Mouse (Mus musculus) olfactory bulb, adult 2 months (tissue): ENCODE results near the gene Mdga2. TPM values are rescaled to one million over a fixed set of nuclear protein-coding genes. Genes with fewer than 3 reads are reported as not detected.

Experiments
- H3K27ac ChIP-seq: fragments of 200-500 bp; 2 replicates; pipeline ENCODE4 v1.5.1; 2012; ENCODE audit warnings: low read depth, low read length; ENCODE audit not compliant: insufficient read depth
- H3K4me1 ChIP-seq: fragments of 200-500 bp; 2 replicates; pipeline ENCODE4 v1.6.1; 2012; ENCODE audit warnings: low read length; ENCODE audit not compliant: control insufficient read depth, insufficient read depth
- H3K4me3 ChIP-seq: fragments of 200-500 bp; 2 replicates; pipeline ENCODE4 v1.5.1; 2012; ENCODE audit warnings: mild to moderate bottlenecking, low read depth, low read length, moderate library complexity; ENCODE audit not compliant: insufficient read depth
- CTCF ChIP-seq: fragments of 200-500 bp; IDR thresholded peaks from 2 replicates; pipeline ENCODE4 v1.5.1; 2012; ENCODE audit warnings: low read depth, mild to moderate bottlenecking, low read length, moderate library complexity; ENCODE audit not compliant: insufficient read depth
- POLR2A ChIP-seq: fragments of 200-500 bp; IDR thresholded peaks from 2 replicates; pipeline ENCODE4 v1.6.1; 2012; ENCODE audit warnings: mild to moderate bottlenecking, low read depth, low read length, moderate library complexity; ENCODE audit not compliant: insufficient read depth
- WGBS: fragments of 180-500 bp; shearing (Covaris S2); methylation state at CpG from one replicate; pipeline ENCODE4 v1.1.7; 2018; 5-methylcytosine and 5-hydroxymethylcytosine counted together
- polyA plus RNA-seq: library from polyadenylated mRNA; stranded (reverse); fragments of >200 nt; gene quantifications from 2 replicates; pipeline ENCODE4 v1.2.4, GENCODE M21; 2012; ENCODE audit warnings: low replicate concordance; ENCODE audit not compliant: missing spikeins, insufficient read depth, insufficient read length

Mdga2 gene
- polyA plus RNA-seq, 1 experiment: not detected

- no peak for TF ChIP-seq POLR2A
- WGBS: 39% methylated on average over 8 of the region's 8 CpGs
- H3K27ac ChIP-seq: no peak overlapping the region
- no peak overlapping the region for H3K4me3 ChIP-seq
- H3K4me1 ChIP-seq: no peaks in the 10 kb centered on the region
Measured at GRCm38 (mm10) chr12:66470243-66470863, 752.0 kb downstream of the Mdga2 start.

- TF ChIP-seq POLR2A (no peak), CTCF (no peak)
- Histone ChIP-seq H3K27ac (no peak overlapping the region), H3K4me3 (no peak overlapping the region), H3K4me1 (no peaks in the 10 kb centered on the region)
- WGBS: 96% methylated on average over 3 of the region's 3 CpGs
Measured at GRCm38 (mm10) chr12:66465516-66465915, 756.8 kb downstream of the Mdga2 start.

GRCm38 (mm10) chr12:66443340-66443739 lies 779.0 kb downstream of the Mdga2 start:
- WGBS: 77% methylated on average over 2 of the region's 2 CpGs
- Histone ChIP-seq H3K4me1 (no peaks in the 10 kb centered on the region), H3K4me3 (no peak overlapping the region), H3K27ac (no peak overlapping the region)
- TF ChIP-seq CTCF: no peak
- no peak for TF ChIP-seq POLR2A
